Mouse (Mus musculus) liver, embryonic 13.5 days (tissue): ENCODE data around the gene Gm28051. TPM values are rescaled to one million over a fixed set of nuclear protein-coding genes. Genes with fewer than 3 reads are reported as not detected.

Source experiments
- ATAC-seq: fragments of 200-750 bp; cut with Nextera tagmentation; 2 replicates; pipeline ENCODE4 v1.8.0; 2017; ENCODE audit warnings: low read depth, mild to moderate bottlenecking, moderate number of reproducible peaks, moderate library complexity
- DNase-seq: peaks from one replicate; pipeline ENCODE4 v3.0.0; 2022
- H3K27ac ChIP-seq: fragments of 300-500 bp; sonication (generic); 2 replicates; pipeline ENCODE4 v1.5.1; 2015; ENCODE audit warnings: moderate library complexity, mild to moderate bottlenecking, inconsistent platforms
- H3K27me3 ChIP-seq: fragments of 300-500 bp; sonication (generic); 2 replicates; pipeline ENCODE4 v1.6.1; 2015; ENCODE audit warnings: mild to moderate bottlenecking, inconsistent platforms
- H3K36me3 ChIP-seq: fragments of 300-500 bp; sonication (generic); 2 replicates; pipeline ENCODE4 v1.6.1; 2015; ENCODE audit warnings: mild to moderate bottlenecking, inconsistent platforms
- H3K4me1 ChIP-seq: fragments of 300-500 bp; sonication (generic); replicated peaks from 2 replicates; pipeline ENCODE4 v1.6.1; 2015; ENCODE audit warnings: inconsistent platforms
- H3K4me2 ChIP-seq: fragments of 300-500 bp; sonication (generic); 2 replicates; pipeline ENCODE4 v1.6.1; 2015; ENCODE audit warnings: inconsistent platforms, mild to moderate bottlenecking, moderate library complexity
- H3K4me3 ChIP-seq: fragments of 300-500 bp; sonication (generic); replicated peaks from 2 replicates; pipeline ENCODE4 v1.5.1; 2015; ENCODE audit warnings: mild to moderate bottlenecking, inconsistent platforms
- H3K9ac ChIP-seq: fragments of 300-500 bp; sonication (generic); 2 replicates; pipeline ENCODE4 v1.6.1; 2015; ENCODE audit warnings: mild to moderate bottlenecking, inconsistent platforms
- H3K9me3 ChIP-seq: fragments of 300-500 bp; sonication (generic); replicated peaks from 2 replicates; pipeline ENCODE4 v1.6.1; 2016; ENCODE audit warnings: inconsistent platforms
- WGBS: fragments of 180-500 bp; shearing (Covaris S2); methylation state at CpG from one replicate; pipeline ENCODE4 v1.1.7; 2015; ENCODE audit not compliant: insufficient replicate concordance; 5-methylcytosine and 5-hydroxymethylcytosine counted together
- polyA plus RNA-seq: library from polyadenylated mRNA; unstranded; fragments of >200 nt; fragmentation: Nextera tagmentation; extraction: Ambion mirVana; gene quantifications from 2 replicates; pipeline ENCODE4 v1.2.1, GENCODE M21; 2015

The Gm28051 gene
- polyA plus RNA-seq, 1 experiment from 2014 or later: not detected

- H3K4me3 ChIP-seq: peak within 1 kb of the TSS; percentile 75
- DNase-seq (peak; percentile 48), ATAC-seq (peak; percentile 93)
- under 1% methylated on average over 79 of the region's 105 CpGs for WGBS
- H3K27me3 ChIP-seq: peaks cover 17% of the 10 kb centered on the region
- H3K36me3 ChIP-seq: no peaks in the 10 kb centered on the region
- H3K27ac ChIP-seq: peak within 1 kb of the TSS; percentile 77
- H3K4me1 ChIP-seq: peaks cover 53% of the 10 kb centered on the region
- peak within 1 kb of the TSS; percentile 84 for H3K9ac ChIP-seq
- no peaks in the 10 kb centered on the region for H3K9me3 ChIP-seq
- H3K4me2 ChIP-seq: peak within 1 kb of the TSS; percentile 99
These were observed 52.9 kb downstream of the Gm28051 start, which contains the start of gene Itpk1 for GRCm38 (mm10) chr12:102704457-102705198. TSS of gene Itpk1 (minus strand) at chr12:102704930.

DNA sequence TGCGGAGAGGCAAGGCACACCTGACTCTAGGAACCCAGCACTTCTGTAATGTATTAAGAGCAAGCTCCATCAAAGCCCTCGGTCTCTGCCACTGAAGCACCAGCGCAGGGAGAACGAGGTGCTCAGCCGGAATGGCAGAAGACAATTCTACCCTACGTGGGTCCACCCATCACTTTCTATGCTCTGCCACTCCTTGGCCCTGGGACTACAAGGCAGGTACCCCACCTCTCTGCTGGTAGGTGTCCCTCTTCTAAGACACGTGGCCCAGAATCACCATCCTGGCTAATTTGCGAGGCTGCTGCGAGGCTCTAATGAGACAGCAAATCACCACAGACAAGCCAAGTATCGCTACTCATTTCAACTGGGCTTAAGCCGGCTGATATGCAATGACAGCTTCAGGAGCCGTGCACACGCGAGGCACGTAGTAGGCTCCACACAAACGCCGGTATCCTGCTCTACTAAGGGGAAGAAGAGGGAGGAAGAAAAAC is 53.6 kb downstream of the Gm28051 start:
- peak overlapping the region; percentile 75 for H3K4me3 ChIP-seq
- WGBS: 14% methylated on average over 17 of the region's 17 CpGs
- H3K36me3 ChIP-seq: no peaks in the 10 kb centered on the region
- DNase-seq (no peak), ATAC-seq (no peak)
- peaks cover 59% of the 10 kb centered on the region for H3K4me1 ChIP-seq
- H3K27ac ChIP-seq: peak overlapping the region; percentile 62
- H3K9me3 ChIP-seq: no peaks in the 10 kb centered on the region
- H3K9ac ChIP-seq: peak overlapping the region; percentile 78
- peak overlapping the region; percentile 99 for H3K4me2 ChIP-seq
- H3K27me3 ChIP-seq: peaks cover 17% of the 10 kb centered on the region

- H3K36me3 ChIP-seq: no peaks in the 10 kb centered on the region
- peaks cover 65% of the 10 kb centered on the region for H3K4me1 ChIP-seq
- ATAC-seq: no peak
- H3K9ac ChIP-seq: peak overlapping the region; percentile 78; the same call in 1 of the 2 replicates
- H3K4me3 ChIP-seq: peak overlapping the region; percentile 75
- DNase-seq: no peak
- H3K9me3 ChIP-seq: no peaks in the 10 kb centered on the region
- WGBS: 58% methylated on average over 6 of the region's 6 CpGs
- peak overlapping the region; percentile 99 for H3K4me2 ChIP-seq
- peak overlapping the region; percentile 1; the same call in 1 of the 2 replicates for H3K27ac ChIP-seq
- H3K27me3 ChIP-seq: peaks cover 17% of the 10 kb centered on the region
These were observed 54.1 kb downstream of the Gm28051 start for GRCm38 (mm10) chr12:102703441-102703840.

DNA sequence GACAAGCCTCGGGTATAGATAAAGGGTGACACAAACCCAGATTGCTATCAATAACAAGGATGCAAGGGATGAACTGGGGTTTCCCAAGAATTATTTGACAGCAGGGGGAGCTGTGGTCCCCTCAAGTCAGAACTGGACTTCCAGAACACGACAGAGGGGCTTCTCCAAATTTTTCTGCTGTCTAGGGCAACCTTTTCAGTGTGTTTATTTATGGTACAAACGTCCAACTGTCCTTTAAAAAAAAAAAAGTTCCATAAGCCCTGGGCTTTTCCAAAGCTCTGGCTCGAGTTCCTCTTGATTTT is 54.5 kb downstream of the Gm28051 start:
- DNase-seq: no peak
- Histone ChIP-seq H3K36me3 (no peaks in the 10 kb centered on the region), H3K27me3 (peaks cover 17% of the 10 kb centered on the region), H3K4me2 (peak overlapping the region; percentile 99), H3K4me3 (peak overlapping the region; percentile 75), H3K9ac (peak overlapping the region; percentile 78; the same call in 1 of the 2 replicates), H3K4me1 (peaks cover 68% of the 10 kb centered on the region), H3K27ac (0 out of 2 replicates have a peak overlapping the region, but pooled peaks have one; percentile 8), H3K9me3 (no peaks in the 10 kb centered on the region)
- ATAC-seq: no peak
- 9% methylated on average over 4 of the region's 4 CpGs for WGBS

DNA sequence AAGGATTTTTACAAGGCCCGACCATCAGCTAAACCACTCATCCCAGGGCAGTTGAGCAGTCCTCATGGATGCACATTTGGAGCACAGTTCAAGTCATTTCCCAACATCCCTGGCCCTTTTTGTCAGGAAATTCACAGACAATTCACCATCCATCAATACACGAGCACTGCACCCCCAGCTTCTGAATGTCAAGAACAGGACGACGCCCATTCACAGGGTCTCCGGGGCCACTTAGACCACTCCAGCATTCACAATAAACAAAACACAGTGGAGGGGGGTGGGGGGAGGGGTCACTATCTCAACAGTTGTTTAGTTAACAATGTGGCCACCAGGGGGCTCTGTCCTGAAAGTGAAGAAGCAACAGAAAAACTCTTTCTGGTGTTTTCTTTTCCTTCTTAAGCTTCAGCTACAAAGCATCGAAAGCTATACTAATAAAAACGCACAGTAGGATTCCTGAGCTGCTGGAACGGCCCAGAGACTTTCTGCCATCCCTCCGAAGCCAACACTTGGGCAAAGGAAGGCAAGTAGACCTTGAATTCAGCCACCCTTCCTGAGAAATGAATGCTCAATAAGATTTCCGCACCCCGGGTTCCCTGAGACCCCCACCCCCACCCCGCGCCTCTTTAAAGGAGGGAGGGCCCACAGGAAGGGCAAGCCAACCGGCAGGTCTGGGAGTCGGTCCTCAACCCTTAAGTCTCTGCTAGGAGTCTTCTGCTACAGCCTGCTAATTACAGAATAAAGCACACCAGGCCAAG is 55.0 kb downstream of the Gm28051 start:
- peak; percentile 48 for DNase-seq
- peak overlapping the region; percentile 8; the same call in 1 of the 2 replicates for H3K27ac ChIP-seq
- H3K4me2 ChIP-seq: peak overlapping the region; percentile 99
- H3K27me3 ChIP-seq: peaks cover 17% of the 10 kb centered on the region
- H3K9ac ChIP-seq: peak overlapping the region; percentile 44; the same call in 1 of the 2 replicates
- peaks cover 74% of the 10 kb centered on the region for H3K4me1 ChIP-seq
- ATAC-seq: no peak
- H3K36me3 ChIP-seq: no peaks in the 10 kb centered on the region
- no peaks in the 10 kb centered on the region for H3K9me3 ChIP-seq
- WGBS: 8% methylated on average over 15 of the region's 15 CpGs
- peak overlapping the region; percentile 75 for H3K4me3 ChIP-seq

DNA sequence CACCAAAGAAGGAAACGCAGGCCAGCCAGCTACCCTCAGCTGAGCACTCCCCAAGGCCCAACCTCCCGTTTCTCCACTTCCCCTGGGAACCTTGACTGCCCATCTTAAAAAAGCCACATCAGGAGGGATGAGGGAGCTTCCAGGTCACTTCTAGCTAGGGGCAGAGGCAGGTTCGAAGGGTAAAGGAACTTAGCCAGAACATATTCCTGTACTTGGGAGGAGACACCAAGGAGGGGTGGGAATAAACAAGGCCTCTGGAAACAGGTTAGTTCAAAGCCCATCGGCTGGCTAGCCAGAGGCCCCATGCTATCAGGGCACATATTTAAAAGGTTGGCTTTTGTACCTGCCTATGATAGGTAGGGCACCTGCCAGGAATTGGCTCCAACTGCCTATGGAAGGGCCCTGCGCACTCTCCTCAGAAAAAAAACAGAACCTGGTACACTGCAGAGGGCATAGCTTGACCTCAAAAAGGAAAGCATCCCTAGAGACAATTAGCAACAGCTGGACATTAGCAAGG is 55.8 kb downstream of the Gm28051 start:
- Histone ChIP-seq H3K9me3 (no peaks in the 10 kb centered on the region), H3K4me2 (no peak overlapping the region), H3K36me3 (no peaks in the 10 kb centered on the region), H3K27me3 (peaks cover 12% of the 10 kb centered on the region), H3K4me3 (no peak overlapping the region), H3K27ac (no peak overlapping the region), H3K9ac (no peak overlapping the region), H3K4me1 (peaks cover 81% of the 10 kb centered on the region)
- WGBS: 64% methylated on average over 5 of the region's 5 CpGs
- DNase-seq: no peak
- no peak for ATAC-seq

DNA sequence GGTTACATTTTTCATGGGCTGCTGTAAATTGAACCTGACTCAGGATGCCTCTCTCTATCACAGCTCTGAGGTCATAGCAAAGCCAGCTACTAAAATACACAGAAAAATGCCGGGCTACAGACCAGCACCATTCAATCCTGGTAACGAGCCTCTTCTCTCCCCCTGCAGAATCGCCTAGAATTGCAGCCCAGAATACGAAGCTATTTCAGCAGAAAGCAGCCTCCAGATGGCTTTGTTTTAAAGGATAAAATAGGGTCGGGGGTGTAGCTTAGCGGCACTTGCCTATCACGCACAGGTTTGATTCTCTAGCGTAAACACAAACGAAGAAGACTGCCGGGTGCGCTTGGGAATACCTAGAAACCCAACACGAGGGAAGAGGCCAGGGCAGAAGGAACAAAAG is 57.1 kb downstream of the Gm28051 start:
- no peak for ATAC-seq
- Histone ChIP-seq H3K4me1 (peaks cover 90% of the 10 kb centered on the region), H3K4me2 (no peak overlapping the region), H3K4me3 (no peak overlapping the region), H3K9me3 (no peaks in the 10 kb centered on the region), H3K9ac (no peak overlapping the region), H3K27me3 (0 out of 2 replicates have a peak, but pooled peaks cover 3% of the 10 kb centered on the region), H3K36me3 (no peaks in the 10 kb centered on the region), H3K27ac (no peak overlapping the region)
- no peak for DNase-seq
- 71% methylated on average over 12 of the region's 12 CpGs for WGBS

DNA sequence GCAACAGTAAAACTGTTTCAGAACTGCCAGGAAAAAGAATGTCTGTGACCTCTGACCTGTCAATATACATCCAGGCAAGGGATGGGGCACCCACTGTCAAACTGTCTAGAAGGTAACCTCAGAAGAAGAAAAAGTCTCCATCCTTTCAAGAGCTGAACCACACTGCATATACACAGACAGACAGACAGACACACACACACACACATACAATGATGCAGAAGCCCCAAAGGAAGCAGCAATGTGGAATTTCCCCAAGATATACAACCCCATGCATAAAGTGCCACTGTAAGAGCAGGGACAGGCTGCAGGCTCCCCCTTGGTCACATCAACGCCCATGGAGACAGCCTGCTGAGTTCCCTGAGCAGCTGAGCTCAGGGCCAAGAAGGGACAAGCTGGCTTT is 58.4 kb downstream of the Gm28051 start:
- no peaks in the 10 kb centered on the region for H3K9me3 ChIP-seq
- no peaks in the 10 kb centered on the region for H3K36me3 ChIP-seq
- no peak for ATAC-seq
- H3K4me1 ChIP-seq: peaks cover 92% of the 10 kb centered on the region
- DNase-seq: no peak
- no peak overlapping the region for H3K9ac ChIP-seq
- H3K27me3 ChIP-seq: 0 out of 2 replicates have a peak, but pooled peaks cover 3% of the 10 kb centered on the region
- H3K27ac ChIP-seq: no peak overlapping the region
- H3K4me2 ChIP-seq: no peak overlapping the region
- 70% methylated on average over 1 of the region's 1 CpGs for WGBS
- H3K4me3 ChIP-seq: no peak overlapping the region

GRCm38 (mm10) chr12:102698089-102698684 is 59.4 kb downstream of the Gm28051 start:
- Histone ChIP-seq H3K4me1 (peaks cover 82% of the 10 kb centered on the region), H3K4me3 (no peak overlapping the region), H3K27ac (no peak overlapping the region), H3K9ac (no peak overlapping the region), H3K4me2 (0 out of 2 replicates have a peak overlapping the region, but pooled peaks have one; percentile 2), H3K9me3 (no peaks in the 10 kb centered on the region), H3K36me3 (no peaks in the 10 kb centered on the region), H3K27me3 (no peaks in the 10 kb centered on the region)
- DNase-seq (no peak), ATAC-seq (peak; percentile 70)
- 32% methylated on average over 1 of the region's 1 CpGs for WGBS

DNA sequence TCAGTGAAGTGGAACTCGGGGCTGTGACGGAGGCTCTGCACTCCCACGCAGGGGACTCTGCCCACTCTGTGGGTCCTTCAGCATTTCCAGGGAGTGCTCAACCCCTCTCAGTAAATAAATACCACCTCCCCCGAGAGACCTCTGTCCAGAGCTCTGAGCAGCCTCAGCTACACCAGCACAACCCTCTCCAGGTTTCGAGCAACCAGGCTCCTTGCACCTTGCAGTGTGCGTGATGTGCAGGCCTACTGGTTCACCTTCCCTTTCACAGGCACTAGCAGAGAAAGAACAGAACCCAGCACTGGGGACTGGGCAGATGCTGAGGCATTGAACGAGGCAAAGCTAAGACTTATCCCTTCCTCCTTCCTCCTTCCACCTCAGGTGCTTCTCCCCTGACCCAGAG is 60.2 kb downstream of the Gm28051 start:
- H3K4me3 ChIP-seq: no peak overlapping the region
- peaks cover 75% of the 10 kb centered on the region for H3K4me1 ChIP-seq
- no peaks in the 10 kb centered on the region for H3K36me3 ChIP-seq
- DNase-seq (no peak), ATAC-seq (no peak)
- H3K4me2 ChIP-seq: no peak overlapping the region
- no peak overlapping the region; the same call in 1 of the 2 replicates for H3K27ac ChIP-seq
- H3K9me3 ChIP-seq: no peaks in the 10 kb centered on the region
- no peaks in the 10 kb centered on the region for H3K27me3 ChIP-seq
- H3K9ac ChIP-seq: no peak overlapping the region
- WGBS: 78% methylated on average over 7 of the region's 7 CpGs
